Mouse (Mus musculus): Measurements from ENCODE around the gene Mup15.
"Not testable (repeated sequence)": the region's sequence is repeated elsewhere in the genome, so short reads cannot be mapped to it uniquely, and the experiment has no call there.

Gene Mup15

DNA sequence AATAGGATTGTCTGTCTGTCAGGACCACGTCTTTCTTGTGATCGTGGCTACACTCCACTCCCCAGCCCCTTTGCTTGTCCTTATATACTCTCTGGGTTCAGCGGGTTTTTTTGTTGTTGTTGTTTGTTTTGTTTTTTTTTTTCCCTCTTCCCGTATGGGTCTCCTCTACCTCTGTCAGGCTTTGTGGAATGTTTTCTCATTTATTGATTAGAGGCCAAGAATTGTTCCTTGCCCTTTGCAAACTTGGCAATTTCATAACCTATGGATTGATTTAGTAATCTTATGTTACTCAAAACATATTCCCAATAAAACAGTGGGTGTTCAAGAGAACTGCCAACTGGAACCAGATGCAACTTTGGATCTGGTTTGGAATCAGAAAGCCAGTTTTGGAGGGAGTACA, at the start of gene Mup15:
Gene Mup15, minus strand, starts transcription at position 101 of the 400 bp plus-strand sequence.
- not testable (repeated sequence) for DNase-seq (ENCODE audit: low spot score)

Data from urinary bladder, postnatal 14 days (tissue).